Mouse (Mus musculus) myocyte (in vitro differentiated cells): ENCODE measurements at regions not wholly inside any gene's neighbourhood (a gene's known extent, or its start where the extent isn't known, plus 50 kb on each side); places are given as distances from the start of the nearest gene placed in this dataset.

Experiments
- CEBPB ChIP-seq: IDR thresholded peaks from 2 replicates; pipeline ENCODE4 v1.6.1; 2011; ENCODE audit warnings: mild to moderate bottlenecking, moderate library complexity; ENCODE audit not compliant: poor library complexity, insufficient read depth, severe bottlenecking
- E2F4 ChIP-seq: IDR thresholded peaks from one replicate; pipeline ENCODE4 v1.6.1; 2011; ENCODE audit warnings: mild to moderate bottlenecking, control low read depth, moderate library complexity; ENCODE audit not compliant: insufficient read depth
- MYOD1 ChIP-seq, 3 experiments: IDR thresholded peaks; one replicate each; pipeline ENCODE4 v1.6.1; 2011; ENCODE audit warnings: control low read depth in 2 of 3, low read depth in 2 of 3, mild to moderate bottlenecking in 2 of 3, moderate library complexity in 1 of 3; ENCODE audit not compliant: insufficient read length in 2 of 3, control insufficient read depth in 1 of 3
- POLR2A ChIP-seq: IDR thresholded peaks from one replicate; pipeline ENCODE4 v1.6.1; 2011; ENCODE audit warnings: low read depth, mild to moderate bottlenecking, control low read depth, moderate library complexity; ENCODE audit not compliant: insufficient read length
- POLR2AphosphoS2 ChIP-seq: IDR thresholded peaks from one replicate; pipeline ENCODE4 v1.6.1; 2011; ENCODE audit warnings: low read depth, control low read depth; ENCODE audit not compliant: insufficient read length
- TCF12 ChIP-seq: IDR thresholded peaks from one replicate; pipeline ENCODE4 v1.6.1; 2011; ENCODE audit warnings: mild to moderate bottlenecking, control low read depth; ENCODE audit not compliant: poor library complexity, insufficient read depth, severe bottlenecking
- USF1 ChIP-seq: IDR thresholded peaks from one replicate; pipeline ENCODE4 v1.6.1; 2011; ENCODE audit warnings: low read depth, mild to moderate bottlenecking, control low read depth, moderate library complexity

DNA sequence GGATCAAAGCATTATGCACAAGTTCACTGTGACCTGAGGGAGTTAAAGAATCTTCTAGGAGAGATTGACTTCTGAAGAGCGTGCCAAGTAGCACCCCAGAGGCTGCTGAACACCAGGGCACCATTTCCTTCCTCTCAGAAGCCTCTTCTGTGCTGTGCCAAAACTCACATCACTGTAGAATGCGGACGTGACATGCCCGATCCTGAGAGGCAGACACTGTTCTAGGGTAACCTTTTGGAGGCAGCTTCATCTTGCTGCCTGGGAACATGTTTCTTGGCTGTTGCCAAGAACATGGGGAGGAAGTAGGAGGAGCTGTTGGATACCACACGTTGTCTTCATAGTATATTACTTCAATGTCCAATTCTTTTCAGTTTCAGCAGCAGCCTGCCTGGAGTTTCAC is 114.9 kb upstream of the Dpt start:
- TF ChIP-seq CEBPB (no peak), USF1 (no peak), TCF12 (no peak), POLR2A (no peak), POLR2AphosphoS2 (no peak), MYOD1 (IDR thresholded peaks at IDR 0.05; ENCODE audit: control insufficient read depth in 1 of 3, insufficient read length in 2 of 3, low read depth in 2 of 3) (no peak), E2F4 (no peak)
